Mouse (Mus musculus): ENCODE measurements around the gene Gm16405. TPM values are rescaled to one million over a fixed set of nuclear protein-coding genes. Genes with fewer than 3 reads are reported as not detected.

Gene Gm16405
- polyA plus RNA-seq (2014; fragmentation: Illumina TruSeq; extraction: RNeasy Lipid Tissue Mini Kit (QIAGEN cat#74804); ENCODE audit: low read depth, low replicate concordance), result not detected

GRCm38 (mm10) chrX:54530908-54531307 is at the start of gene Gm16405:
TSS of gene Gm16405 (plus strand) at chrX:54531208.

Other genes starting within 250 kb of the Gm16405 start
- gene Gm16430, start 91.0 kb downstream of the Gm16405 start, polyA plus RNA-seq (2014; fragmentation: Illumina TruSeq; extraction: RNeasy Lipid Tissue Mini Kit (QIAGEN cat#74804); ENCODE audit: low read depth, low replicate concordance), result not detected